Mouse (Mus musculus): Measurements from ENCODE around the gene Pex10.

Pex10 gene
- long read RNA-seq, experiment 1, transcript Pex10-201 (6 exons, 1,688 nt): major isoform, 7 of 10 reads
- long read RNA-seq, experiment 1, partial matches to known transcripts: 0 of 10 reads
- long read RNA-seq, experiment 1, other reads (novel, unspliced or antisense): 3 of 10 reads
- long read RNA-seq, experiment 2, transcript Pex10-201 (6 exons, 1,688 nt): major isoform, 9 of 10 reads
- long read RNA-seq, experiment 2, partial matches to known transcripts: 0 of 10 reads
- long read RNA-seq, experiment 2, other reads (novel, unspliced or antisense): 1 of 10 reads

DNA sequence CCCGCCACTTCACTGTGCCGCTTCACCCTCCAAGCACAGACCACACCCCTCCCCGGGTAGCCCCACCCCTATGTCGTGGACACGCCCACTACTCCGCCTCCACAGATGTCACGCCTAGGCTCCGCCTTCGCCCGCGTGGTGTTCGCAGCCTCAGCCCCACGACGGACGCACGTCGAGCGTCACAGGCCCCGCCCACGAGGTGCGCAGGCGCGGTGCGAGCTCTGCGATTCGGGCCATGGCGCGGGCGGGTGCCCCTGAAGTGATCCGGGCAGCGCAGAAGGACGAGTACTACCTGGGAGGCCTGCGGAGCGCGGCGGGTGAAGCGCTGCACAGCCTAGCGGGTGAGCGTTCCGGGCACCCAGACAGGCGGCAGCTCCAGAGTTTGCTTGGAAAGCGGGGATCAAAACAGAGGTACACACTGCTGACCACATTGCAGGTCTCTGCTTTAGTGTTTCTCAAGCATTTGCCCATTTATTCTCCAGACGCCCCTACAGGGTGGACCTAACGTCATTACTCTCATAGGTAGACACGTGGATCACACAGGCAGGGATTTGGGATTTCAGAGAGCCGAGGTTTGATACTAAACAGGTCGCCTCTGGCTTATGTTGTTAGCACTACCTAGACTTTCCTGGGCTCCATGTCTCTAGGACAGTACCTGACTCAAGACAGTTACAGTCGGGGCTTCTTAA lies at the start of gene Pex10:
TSS of gene Pex10 (plus strand) at position 183 of the 689 bp plus-strand sequence.
- intact Hi-C loops (cut with DNase I): no loop called here

DNA sequence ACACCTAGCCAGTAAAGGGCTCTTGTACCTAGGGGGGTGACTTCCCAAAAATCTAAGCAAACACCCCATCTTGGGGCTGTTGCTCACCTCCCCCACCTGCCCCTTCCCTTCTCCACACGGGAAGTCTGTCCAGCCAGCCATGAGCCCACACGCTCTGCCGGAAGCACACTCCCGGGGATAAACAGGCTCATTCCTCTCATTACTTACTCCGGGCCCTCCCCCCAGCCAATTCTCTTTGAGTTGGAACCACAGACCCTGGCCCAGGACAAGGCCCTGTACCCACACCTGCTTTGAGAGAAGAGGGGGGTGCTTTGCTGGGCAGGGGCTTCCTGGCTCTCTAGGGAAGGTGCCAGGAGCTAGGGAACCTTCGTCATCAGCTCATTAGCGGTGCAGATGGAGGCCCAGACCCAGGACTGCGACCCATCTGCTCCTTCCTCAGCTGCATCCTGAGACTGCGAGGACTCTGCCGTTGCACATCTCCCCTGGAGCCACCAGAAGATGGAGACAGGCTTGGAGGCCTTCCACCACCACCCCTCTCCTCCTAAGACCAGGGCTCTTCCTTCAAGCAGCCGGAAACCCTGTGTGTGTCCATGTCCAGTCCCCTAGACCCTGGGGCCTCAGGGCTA lies 49.5 kb upstream of the Pex10 start:
- intact Hi-C loops (cut with DNase I): no loop called here

DNA sequence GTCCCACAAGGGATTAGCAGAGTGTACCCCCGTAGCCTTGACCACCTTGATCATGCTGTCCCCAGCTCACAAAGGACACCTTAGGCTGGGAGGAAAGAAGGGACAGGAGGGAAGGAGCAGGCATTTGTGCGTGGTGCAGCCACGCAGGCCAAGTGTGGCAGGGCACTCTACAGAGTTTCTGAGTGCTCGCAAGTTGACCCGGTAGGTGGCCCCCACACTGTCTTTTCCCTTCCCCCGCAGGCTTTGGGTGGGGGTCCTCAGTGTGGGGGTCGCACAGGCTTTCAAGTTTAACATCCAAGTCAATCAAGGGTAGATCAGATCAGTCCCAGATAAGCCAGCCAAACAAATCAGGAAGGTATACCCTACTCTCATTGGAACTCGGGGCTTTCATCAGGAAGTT lies 48.8 kb upstream of the Pex10 start:
- intact Hi-C loops (cut with DNase I): no loop called here

DNA sequence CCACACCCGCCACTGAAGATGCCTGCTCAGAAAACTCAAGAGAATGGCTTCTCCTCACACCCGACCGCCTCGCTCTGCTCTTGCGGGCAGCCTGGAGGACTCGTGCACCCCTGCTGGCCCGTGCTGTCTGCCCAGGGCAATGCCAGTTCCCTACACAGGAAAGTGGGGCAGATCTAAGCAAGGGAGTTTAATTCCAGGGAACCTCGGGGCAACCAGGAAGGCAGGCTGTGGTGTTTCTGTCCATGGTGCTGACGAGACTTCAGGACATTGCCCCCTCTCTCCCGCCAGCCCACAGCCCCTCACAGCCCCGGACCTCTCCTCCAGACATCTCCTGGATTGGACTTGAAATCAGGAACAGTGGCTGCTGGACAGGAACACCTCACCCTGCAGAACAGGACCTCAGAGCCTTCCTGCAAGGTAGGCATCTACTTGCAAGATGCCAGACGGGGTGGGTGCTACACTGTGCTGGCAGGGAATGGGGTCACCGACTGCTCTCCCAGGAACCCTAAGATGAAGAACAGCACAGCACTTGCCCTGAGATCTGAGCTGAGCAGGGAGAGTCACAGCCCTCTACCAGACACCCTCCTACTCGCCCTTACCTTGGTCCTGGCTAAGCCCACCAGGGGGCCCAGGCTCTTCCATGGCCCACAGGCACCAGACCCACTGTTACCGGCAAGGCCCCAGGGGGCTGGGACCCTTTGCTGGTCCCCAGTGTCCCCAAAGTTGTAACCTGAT lies 48.0 kb upstream of the Pex10 start:
- intact Hi-C loops (cut with DNase I): no loop called here

DNA sequence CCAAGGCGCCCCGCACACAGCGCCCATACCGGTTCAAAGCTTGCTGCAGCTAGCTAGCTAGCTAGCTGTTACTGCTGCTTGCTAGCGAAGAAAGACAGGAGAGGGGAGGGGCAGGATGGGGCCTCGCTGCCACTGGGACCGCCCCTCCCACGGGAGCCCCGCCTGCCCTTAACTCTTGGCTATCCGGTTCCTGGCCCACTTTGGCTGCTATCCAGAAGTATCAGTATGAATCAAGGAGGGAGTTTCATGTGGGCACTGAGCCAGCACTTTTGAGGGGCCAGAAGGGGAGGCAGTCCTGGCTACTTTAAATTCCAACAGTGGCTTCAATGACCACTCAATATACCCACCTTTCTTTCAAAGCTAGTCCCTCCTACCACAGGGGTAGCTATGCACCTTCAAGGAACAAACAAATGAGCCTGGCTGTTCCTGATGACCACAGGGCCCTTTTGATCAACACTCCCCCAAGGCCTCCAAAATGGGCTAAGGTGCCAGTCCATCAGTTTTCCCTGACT lies 47.4 kb upstream of the Pex10 start:
- intact Hi-C loops (cut with DNase I): no loop called here

DNA sequence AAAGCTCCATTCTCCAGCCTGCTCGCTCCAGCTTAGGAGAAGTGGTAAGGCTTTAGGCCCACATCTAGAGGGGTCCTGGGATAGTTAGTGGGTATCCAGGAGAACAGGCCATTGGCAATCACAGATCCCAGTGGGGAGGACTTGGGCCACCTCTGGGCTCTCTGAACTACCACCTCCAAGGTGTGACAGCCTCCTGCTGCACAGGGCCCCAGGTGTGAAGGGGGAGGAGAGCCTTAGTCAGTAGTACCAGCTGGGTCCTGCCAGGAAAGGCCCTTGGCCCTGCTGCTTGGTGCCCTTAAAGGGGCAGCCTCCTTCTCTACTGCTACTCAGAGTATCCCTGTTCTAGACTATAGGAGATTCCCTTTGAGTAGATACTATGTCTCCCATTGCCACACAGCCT lies 46.7 kb upstream of the Pex10 start:
- intact Hi-C loops (cut with DNase I): no loop called here

DNA sequence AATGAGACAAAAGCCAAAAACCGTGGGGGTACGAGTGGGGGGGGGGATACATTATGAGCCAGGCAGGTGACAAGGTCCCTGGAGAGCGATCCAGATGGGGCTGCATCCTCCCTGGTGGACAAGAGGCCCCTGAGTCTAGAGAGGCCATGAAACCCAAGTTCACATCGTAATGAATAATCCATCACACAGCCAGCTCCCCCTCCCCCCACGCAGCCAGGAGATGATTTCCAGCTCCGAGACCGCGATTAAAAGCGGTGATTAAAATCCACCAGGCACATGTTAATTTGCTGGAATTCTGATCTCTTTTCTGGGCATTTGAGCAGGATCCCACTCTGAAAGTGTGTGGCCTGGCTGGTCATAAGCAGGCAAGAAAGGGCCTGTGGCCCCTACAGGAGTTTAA lies 46.0 kb upstream of the Pex10 start:
- intact Hi-C loops (cut with DNase I): no loop called here

DNA sequence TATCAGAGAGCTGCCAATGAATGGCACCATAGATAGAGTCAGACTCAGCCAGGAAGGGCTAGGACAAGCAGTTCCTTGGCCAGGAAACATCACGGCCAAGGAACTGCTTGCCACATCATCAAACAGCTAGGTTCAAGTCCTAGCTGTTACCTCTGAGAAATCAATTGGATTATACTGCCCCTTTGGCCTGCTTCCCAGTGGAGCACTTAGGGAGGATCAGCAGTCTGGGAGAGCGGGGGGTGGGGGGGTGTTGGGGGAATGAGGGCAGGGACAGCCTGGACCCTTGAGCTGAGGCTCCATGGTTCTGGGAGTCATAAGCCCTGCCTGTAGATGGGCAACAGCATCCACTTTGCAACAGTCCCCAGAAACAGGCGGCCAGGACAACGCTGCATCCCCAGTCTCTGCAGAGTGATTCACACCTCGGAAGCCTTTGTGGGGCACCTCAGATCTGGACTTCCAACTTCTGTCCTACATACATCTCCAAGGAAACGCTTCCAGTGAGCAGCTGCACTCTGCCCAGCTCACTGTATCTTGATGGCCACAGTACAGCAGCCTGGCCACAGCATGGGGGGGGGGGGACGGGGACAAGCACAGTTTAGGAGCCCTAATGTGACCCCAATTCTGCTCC lies 44.5 kb upstream of the Pex10 start:
- intact Hi-C loops (cut with DNase I): no loop called here

DNA sequence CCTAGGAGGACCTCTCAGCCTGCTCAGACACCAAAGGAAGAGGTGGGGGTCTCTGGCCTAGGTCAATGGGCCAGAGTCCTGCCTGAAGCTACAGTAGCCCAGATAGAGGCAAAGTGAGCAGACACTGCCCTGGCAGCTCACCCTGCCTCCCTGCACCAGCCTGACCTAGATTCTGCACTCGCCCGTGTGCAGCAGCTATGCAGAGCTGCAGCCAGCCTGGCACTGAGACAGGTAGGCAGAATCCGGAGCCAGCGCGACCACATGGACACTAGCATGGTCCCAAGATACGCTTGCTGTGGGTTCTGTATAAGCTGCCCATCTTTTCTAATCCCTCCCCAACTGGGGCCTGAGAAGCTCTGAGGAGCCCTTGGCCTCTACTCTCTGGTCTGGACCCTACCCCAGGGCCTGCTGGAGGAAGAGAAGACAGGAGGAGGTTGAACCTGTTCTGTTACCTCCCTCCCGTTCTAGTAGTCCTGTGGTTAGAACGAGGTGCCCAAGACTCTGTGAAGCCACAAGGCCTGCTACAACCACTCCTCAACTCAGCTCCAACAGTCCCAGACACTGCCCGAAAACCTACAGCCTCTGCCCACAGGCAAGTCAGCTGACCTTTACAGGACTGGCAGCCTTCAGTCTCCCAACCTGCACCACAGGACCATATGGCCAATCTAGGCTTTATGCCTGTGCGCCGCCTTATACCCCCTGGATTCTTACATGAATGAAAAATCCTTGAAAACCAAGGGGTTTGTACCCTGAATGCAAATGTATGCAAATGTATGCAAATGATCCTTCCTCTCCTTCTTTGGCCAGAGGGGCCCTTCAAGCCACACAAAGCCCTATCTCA lies 42.4 kb upstream of the Pex10 start:
- intact Hi-C loops (cut with DNase I): no loop called here

DNA sequence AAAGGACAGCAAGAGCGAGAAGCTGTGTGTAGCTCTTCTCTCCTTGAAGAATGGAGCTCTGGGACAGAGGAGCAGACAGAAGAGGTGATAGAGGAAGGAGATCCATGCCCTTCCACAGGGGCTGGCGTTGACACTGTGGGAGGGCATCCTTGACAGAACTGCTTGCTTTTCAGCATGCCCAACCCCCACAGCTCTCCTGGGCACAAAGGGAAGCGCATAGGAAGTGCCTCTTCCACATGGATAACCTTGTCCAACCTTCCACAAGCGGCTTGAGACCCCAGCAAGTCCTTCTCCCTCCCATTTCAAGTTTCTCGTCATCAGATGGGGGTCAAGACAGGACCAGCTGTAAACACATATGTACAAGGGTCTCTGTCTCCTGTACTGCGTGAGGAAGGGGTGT lies 33.7 kb upstream of the Pex10 start:
- intact Hi-C loops (cut with DNase I): no loop called here

DNA sequence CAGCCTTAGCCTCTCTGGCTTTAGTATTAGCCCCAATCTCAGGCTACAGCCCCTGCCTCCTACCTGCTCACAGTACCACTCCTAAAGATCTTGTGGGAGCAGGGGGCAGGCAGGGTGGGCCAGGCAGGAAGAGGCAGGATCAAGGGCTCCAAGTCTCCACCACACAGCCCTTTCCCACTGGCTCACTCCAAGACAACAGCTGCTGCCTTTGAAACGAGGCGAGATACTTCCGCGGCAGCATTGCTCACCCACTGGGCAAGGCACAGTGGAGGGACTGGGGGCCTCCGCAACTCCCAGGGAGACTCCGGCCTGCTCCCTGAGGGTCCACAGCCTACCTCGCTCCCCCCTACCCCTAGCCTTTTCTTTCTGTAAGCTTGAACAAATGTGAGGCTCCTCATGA lies 32.6 kb upstream of the Pex10 start:
- intact Hi-C loops (cut with DNase I): no loop called here

DNA sequence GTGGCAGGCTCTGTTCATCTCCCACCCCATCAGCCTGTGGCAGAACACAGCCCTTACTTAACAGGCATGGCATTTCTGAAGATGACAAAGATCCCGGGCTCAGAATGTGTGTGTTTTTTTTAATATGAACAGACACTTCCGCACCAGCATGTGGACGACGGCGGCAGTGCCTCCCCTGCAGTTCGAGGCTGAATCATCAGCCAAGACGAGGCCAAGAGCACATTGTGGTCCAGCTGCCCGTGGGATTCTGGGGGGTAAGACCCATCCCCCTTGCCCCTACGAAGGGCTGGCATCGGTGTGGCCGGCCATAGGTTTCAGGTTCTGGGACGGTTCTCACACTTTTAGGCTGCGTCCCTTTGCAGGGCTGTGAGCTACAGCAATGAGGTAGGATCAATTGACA lies 32.0 kb upstream of the Pex10 start:
- intact Hi-C loops (cut with DNase I): no loop called here

DNA sequence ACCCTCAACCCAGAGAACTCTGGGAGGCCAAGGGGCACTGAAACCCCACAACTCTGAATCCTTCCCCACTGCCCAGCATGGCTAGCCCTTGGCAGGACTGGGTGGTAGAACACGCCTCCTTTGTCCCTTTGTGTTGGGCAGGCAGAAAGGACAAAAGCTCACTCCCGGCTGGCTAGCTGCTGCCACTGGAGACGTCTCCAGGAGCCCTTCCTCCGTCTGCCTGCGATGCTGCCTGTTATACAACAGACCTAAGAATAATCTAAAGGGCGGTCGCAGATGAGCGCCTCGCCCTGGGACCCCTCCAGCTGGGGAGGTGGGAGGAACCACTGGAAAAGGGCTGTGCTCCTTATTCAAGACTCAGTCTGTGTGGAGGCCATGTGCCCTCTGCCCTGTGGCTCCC lies 26.6 kb upstream of the Pex10 start:
- intact Hi-C loops (cut with DNase I): no loop called here

DNA sequence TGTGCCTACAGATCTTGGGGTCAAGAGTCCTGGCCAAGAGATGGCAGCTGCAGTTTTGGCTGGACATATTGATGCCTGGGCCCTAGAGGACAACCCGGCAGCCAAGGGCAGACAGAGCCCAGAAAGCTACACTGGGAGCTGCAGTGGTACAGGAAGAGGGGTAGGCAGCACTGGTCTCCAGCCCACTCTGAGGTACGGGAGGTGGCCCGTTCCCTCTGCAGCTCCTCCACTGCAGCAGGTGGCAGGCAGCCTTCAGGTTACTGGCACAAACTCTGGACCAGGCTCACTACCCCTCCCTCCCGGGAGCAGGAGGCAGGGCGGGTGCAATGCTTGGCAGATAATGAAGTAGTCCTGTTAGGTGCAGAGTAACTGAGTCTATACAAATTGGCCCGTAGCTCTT lies 26.1 kb upstream of the Pex10 start:
- intact Hi-C loops (cut with DNase I): no loop called here

DNA sequence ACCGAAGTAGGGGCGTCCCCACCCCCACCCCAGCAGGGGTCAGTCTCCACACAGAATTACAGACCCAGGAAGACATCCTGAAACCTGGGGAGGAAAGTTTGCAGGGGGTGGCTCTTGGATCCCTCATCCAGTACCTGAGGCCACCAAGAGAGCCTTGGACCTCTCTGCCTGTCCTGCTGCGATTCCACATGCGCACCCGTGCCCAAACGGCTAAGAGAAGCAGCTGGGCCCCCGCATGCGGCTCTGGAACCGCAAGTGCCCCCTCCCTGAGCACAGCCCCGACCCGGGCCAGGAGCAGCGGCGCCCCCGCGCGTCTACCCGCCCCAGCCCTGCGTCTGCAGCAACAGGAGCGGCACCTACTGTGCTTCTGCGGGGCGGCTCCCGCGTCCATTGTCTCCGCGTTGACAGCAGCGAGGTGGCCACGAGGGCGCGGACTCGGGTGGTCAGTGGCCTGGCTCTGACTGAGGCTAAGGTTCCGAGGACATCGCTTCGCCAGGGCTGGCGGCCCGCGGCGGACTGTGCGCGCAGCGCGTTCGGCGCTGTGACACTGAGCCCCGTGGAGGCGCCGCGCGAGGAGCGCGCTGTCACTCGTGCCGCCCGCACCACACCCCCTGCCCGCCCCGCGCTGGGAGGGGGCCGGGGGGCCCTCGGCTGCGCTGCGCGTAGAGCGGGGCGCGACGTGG lies 24.1 kb upstream of the Pex10 start:
- intact Hi-C loops (cut with DNase I): no loop called here

DNA sequence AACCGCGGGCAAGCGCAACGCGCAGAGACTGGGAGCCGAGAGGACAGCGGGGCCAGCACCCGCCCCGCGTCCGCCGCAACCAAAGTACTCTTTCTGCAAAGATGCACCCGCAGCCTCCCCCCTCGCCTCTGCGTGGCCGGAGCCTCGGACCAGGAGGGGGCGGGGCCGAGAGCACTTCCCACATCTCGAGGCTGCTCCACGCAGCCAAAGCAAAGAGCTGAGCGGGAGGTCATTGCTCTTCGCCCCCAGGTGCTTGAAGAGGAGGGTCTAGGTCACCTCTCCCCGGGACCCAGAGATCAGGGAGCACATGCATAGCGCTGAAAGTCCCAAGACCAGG lies 23.6 kb upstream of the Pex10 start:
- intact Hi-C loops (cut with DNase I): no loop called here

DNA sequence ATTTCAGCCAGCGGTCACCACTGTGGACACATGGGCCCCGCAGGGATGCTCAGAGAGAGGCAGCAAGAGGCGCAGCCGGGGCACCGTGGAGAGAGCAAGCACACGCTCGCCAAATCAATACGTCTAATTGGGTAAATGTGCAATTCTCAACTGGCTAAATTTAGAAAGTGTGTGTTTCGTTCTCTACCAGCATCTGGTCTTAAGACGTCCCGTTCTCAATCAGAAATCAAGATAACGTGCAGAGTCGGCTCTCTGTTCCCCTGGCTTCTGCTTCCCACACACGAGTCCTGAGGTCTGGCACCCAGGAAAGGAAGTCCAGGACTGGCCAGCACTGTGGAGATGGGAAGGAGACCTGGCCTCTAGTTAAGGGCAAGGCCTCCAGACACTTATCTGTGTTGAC lies 20.2 kb upstream of the Pex10 start:
- intact Hi-C loops (cut with DNase I): loop anchor here (5.0 kb wide), 1 partner anchor 39 kb away; no protein-coding TSS in a partner anchor

DNA sequence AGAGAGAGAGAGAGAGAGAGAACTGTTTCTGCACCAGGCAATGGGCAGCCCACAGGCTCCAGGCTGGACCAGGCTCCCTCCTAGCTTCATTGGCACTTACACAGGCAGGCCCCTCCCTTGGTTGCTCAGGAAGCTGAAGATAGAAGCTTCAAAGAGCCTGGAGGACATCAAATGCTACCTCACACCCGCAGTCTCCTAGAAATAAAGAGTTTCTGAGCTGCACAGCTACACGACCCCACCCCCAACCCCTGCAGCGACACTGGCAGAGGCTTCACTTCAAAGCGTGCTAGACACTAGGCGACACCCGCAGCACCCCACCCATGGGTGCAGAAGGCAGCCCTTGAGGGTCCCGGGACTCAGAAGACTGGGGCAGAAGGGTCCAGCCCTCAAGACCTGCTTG lies 16.7 kb upstream of the Pex10 start:
- intact Hi-C loops (cut with DNase I): loop anchor here (10.0 kb wide), 1 partner anchor 65 kb away; no protein-coding TSS in a partner anchor

DNA sequence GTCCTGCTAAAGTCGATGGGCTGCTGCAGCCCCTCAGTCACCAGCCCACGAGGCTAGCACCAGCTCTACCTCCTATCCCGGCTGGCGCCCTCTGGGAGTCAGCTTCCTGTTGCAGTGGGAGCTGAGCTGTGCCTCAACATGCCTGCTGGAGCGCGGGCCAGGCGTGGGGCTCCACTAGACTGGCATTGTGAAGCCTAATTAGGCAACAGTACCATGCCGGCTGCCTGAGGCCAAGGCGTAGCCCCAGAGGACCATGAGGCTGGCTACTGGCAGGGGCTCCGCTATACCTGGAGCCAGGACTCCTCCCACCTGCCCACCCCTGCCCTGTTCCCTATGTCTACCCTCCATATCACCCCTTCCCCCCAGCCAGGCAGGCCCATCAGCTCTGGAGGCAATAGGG lies 10.1 kb upstream of the Pex10 start, which contains the start of gene Plch2:
TSS of gene Plch2 (minus strand) at position 61 of the 400 bp plus-strand sequence.
- intact Hi-C loops (cut with DNase I): loop anchor here (10.0 kb wide), 1 partner anchor 72 kb away; no protein-coding TSS in a partner anchor

DNA sequence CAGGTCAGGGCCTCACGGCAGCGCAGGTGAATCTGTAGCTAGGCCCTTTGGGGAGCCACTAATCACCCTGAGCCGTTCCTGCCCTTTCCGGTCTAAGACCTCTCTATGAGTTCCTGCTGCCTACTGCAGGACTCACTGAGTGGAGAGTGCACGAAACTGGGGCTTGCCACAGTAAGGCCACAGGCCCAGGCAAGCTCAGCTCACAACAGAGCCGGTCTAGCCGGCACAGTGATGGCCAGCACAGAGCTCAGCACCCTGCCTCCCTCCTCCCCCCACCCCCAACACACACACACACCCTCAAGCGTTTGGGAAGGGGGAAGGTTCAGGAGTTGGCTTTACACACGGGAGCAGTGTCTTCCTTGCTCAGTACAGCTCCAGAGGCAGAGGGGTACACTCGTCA lies 8.5 kb upstream of the Pex10 start:
- intact Hi-C loops (cut with DNase I): loop anchor here (10.0 kb wide), 1 partner anchor 74 kb away; no protein-coding TSS in a partner anchor

Measured in adrenal gland (tissue).